Mouse (Mus musculus) erythroblast, adult 5-6 weeks (primary cell): ENCODE data around the gene Slc18a2. TPM values are rescaled to one million over a fixed set of nuclear protein-coding genes. Genes with fewer than 3 reads are reported as not detected.

Experiments used
- total RNA-seq, 2 experiments: library from RNA; stranded (forward) in 1 of 2; stranded (reverse) in 1 of 2; fragments of 150-400 nt in 1 of 2; fragments of 200-764, 138-1000 nt in 1 of 2; gene quantifications; 2 replicates each; pipeline versions ENCODE4 v1.2.3 to v1.2.4; 2015 to 2017; ENCODE audit warnings: low replicate concordance in 2 of 2

Gene Slc18a2
- total RNA-seq, 2 experiments from 2014 or later = 0.85 to 1.3 TPM

Other genes starting within 250 kb of the Slc18a2 start
- 0.63 and 1.2 TPM in 2 replicates for gene Shtn1, start 184.8 kb upstream of the Slc18a2 start, total RNA-seq (2015; ENCODE audit: low replicate concordance)
- 0.94 and 0.98 TPM in 2 replicates for gene Shtn1, start 184.8 kb upstream of the Slc18a2 start, total RNA-seq (2017; ENCODE audit: low replicate concordance)
- not detected in 2 replicates for gene Vax1, start 90.8 kb upstream of the Slc18a2 start, total RNA-seq (2015; ENCODE audit: low replicate concordance)
- not detected in 2 replicates for gene Vax1, start 90.8 kb upstream of the Slc18a2 start, total RNA-seq (2017; ENCODE audit: low replicate concordance)
- gene Kcnk18, start 41.7 kb upstream of the Slc18a2 start, total RNA-seq (2015; ENCODE audit: low replicate concordance) = not detected in 2 replicates
- gene Kcnk18, start 41.7 kb upstream of the Slc18a2 start, total RNA-seq (2017; ENCODE audit: low replicate concordance) = not detected in 2 replicates
- 144 and 176 TPM in 2 replicates for gene Rps12-ps3, start 61.4 kb downstream of the Slc18a2 start, total RNA-seq (2015; ENCODE audit: low replicate concordance)
- gene Rps12-ps3, start 61.4 kb downstream of the Slc18a2 start, total RNA-seq (2017; ENCODE audit: low replicate concordance) = 58.3 and 69.0 TPM in 2 replicates
- gene Pdzd8, start 84.9 kb downstream of the Slc18a2 start, total RNA-seq (2015; ENCODE audit: low replicate concordance) = 23.4 and 30.2 TPM in 2 replicates
- gene Pdzd8, start 84.9 kb downstream of the Slc18a2 start, total RNA-seq (2017; ENCODE audit: low replicate concordance) = 25.6 and 26.8 TPM in 2 replicates
- gene Emx2, start 197.5 kb downstream of the Slc18a2 start, total RNA-seq (2015; ENCODE audit: low replicate concordance) = not detected in 2 replicates
- gene Emx2, start 197.5 kb downstream of the Slc18a2 start, total RNA-seq (2017; ENCODE audit: low replicate concordance) = 0.77 TPM in 1 of 2 replicates, not detected in the other